Mouse (Mus musculus) T-helper 1 cell (primary cell): ENCODE measurements around the gene Plxnb2.

Source experiments
- in situ Hi-C: fragments of 300-600 bp; cut with MboI, MseI; formaldehyde crosslinking; loops from one replicate; pipeline ENCODE4 v1.15.1; 2025; ENCODE audit warnings: high pct_unique_total_duplicates

Plxnb2 gene

GRCm38 (mm10) chr15:89179630-89179964 lies 991 bp downstream of the Plxnb2 start:
- in situ Hi-C loops, result no loop called here

- in situ Hi-C loops, result no loop called here
Observed at GRCm38 (mm10) chr15:89178954-89179629, 1.5 kb downstream of the Plxnb2 start.

- in situ Hi-C loops, result no loop called here
Observed at GRCm38 (mm10) chr15:89178260-89178860, 2.2 kb downstream of the Plxnb2 start.

- in situ Hi-C loops, result no loop called here
Observed at GRCm38 (mm10) chr15:89177576-89178259, 2.9 kb downstream of the Plxnb2 start.

DNA sequence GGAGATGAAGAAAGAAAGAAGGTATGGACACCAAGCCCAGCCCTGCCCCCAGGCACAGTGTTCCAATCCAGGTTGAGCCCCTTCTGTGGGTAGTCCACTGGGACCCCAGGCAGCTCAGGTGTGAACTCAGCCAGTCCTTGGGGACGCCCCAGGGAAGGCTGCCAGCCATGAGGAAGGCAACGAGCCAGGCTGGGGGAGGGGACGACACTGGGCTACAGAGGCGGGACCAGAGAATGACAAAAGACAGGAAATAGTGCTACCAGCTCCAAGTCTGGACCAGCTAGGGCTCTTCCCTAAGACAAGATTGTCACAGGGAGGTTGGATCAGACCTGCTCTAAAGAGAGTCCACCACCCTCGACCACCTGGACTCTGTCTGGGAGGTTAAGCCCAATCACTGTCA lies 3.5 kb downstream of the Plxnb2 start:
- in situ Hi-C loops, result no loop called here

- in situ Hi-C loops, result no loop called here
Observed at GRCm38 (mm10) chr15:89175411-89176155, 5.0 kb downstream of the Plxnb2 start.

GRCm38 (mm10) chr15:89174889-89175339 lies 5.7 kb downstream of the Plxnb2 start:
- in situ Hi-C loops, result no loop called here

- in situ Hi-C loops, result no loop called here
Observed at GRCm38 (mm10) chr15:89173906-89174214, 6.7 kb downstream of the Plxnb2 start.

DNA sequence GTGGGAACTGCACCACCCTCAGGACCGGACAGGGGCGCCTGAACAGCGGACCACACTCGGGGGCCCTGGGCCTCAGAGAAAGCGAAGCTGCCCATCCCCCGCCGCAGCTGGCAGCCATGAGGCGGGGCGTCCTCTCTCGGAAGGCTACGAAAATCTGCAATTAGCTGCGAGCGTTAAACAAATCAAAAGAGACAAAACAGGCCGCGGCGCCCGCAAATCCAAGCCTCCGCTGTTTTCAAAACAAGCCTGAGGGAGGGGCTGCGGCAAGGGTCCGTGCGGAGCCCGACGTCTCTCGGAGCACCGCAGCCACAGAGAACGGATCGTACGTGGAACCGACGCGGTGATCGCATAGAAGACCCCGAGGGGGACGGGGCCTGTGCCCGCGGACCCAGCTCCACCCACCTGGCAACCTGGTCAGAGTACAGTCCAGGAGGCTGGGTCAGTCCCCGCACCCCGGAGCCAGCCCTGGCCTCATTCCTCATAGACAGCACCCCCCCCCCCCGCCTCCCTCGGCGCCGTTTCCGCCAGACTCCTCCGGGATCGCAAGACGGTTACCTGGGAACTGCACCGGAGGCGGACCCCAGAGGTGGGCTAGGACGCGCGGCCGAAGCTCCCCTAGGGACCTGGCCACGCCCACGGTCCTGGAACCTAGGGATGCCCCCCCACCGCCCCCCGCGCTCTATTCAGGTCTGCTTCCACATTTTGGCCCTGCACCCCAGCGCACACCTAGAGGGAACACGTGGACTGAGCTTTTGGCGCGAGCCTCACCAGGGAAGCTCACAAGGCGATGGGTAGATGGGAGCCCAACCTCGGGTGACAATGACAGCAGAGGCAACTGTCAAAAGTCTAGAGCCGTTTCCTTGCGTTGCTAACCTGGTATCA lies 7.3 kb downstream of the Plxnb2 start:
- in situ Hi-C loops, result no loop called here

- in situ Hi-C loops, result no loop called here
Observed at GRCm38 (mm10) chr15:89172276-89172935, 8.2 kb downstream of the Plxnb2 start.

DNA sequence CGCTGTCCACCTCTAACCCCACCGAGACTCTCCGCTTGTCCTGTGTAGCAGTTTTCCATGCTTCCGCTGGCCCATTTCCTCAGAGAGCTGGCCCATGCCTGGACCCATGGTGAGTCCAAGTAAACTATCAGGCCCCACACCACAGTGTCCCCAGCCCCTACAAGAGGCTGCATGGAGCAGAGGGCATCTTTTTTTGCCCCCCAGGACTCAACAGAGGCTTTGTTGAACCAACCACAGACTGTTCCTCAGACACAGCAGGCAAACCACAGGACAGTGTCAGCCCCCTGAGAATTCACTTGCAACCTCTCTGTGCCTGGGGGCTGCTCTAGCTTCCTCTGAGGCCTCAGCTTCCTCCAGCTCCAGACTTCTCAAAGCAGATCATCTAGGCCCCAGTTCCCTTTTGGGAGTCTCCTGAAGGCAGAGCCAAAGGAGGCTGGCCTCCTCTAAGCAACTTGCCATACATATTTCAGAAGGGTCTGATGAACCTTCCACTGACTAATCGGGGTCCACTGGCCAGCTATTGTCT lies 9.0 kb downstream of the Plxnb2 start:
- in situ Hi-C loops, result no loop called here

DNA sequence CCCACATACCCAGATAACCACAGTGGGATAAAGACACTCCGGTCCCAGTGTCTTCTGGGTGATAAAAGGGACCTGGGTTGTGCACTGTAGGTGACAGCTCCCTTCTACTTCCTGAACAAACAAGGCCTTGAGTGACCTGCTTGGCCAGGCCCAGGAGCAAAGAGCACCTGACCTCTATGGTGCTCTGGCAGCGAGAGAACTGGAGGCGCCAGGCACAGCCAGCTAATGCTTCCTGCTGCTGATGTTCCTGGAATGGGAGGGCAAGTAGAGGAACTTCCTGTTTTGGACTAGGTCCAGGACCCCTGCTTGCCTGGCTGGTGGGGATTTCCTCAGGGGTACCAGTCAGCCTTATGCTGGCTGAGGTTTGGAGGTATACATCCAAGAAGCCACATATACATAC lies 10.5 kb downstream of the Plxnb2 start:
- in situ Hi-C loops, result no loop called here

- in situ Hi-C loops, result no loop called here
Observed at GRCm38 (mm10) chr15:89169431-89169830, 11.2 kb downstream of the Plxnb2 start.

DNA sequence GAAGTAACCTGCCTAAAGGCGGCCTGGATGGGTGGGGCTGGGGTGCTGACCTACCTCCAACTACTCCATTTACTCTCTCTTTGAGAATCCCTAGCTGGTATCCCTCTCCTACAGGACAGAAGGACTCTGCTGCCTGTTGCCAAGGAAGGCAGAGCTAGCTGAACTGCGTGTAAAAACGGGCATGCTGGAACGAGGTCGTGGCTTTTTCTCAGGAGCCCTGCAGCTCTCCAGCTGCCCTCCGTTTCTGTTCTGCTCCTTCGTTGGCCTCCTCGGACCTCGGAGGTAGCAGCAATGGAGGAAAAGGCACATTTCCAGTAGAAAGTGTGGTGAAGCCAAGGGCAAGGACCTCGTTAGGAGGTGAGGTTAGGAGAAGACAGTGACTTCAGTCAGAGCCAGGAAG lies 11.7 kb downstream of the Plxnb2 start:
- in situ Hi-C loops, result no loop called here

DNA sequence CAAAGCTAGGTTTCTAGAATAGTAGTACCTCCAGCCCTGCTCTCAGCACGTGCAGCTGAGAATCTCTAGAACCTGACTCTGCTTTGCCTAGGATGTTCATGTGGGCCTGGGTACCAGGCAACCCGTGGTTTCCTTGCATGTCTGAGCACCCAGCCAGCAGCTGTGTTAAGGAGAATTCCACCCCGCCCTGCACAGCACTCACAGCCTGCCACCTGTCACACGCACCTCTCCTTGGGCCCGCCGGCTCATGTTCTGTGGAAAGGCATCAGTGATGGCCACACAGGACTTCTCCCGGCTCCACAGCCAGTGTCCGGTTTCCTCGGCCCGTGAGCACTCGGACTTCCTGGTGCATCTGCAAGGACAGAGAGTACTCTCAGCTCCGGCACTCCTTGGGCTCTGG lies 15.1 kb downstream of the Plxnb2 start:
- in situ Hi-C loops, result no loop called here

DNA sequence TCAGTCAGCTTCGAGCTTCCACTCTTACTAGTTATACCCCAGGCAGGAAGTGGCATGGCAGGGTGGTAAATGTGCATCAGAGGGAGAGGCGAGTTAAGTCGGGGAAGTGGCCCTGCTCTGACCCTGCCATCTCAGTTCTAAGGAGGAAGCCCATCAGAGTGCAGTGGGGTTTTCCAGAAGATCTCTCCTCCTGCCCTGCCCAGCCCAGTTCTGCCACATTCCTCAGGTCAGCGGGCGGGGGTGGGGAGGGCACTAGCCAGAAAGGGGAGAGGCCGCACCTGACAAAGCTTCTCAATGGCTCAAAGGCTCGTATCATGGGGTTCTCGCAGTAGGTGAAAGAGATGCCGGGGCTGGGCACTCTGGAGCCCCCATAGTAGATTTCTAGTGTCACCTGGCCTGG lies 19.2 kb downstream of the Plxnb2 start:
- in situ Hi-C loops, result no loop called here

DNA sequence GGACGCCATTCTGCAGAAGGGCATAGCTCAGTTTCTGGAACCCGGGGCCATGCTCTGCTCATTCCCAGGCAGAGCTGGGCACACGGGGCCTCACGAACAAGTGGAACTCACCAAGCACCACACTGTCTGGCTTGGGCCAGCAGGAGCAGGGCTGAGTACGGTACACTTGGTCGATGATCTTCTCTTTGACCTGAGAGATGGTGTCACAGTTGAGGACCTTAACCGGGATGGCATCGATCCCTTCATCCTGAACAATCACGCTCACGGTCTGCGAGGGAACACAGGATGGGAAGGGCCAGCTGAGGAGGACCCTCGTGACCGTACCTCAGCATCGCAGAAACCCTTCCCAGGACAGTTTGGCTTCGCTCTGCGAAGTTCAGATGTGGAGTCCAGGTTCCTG lies 22.1 kb downstream of the Plxnb2 start:
- in situ Hi-C loops, result no loop called here

GRCm38 (mm10) chr15:89157954-89158353 lies 22.6 kb downstream of the Plxnb2 start:
- in situ Hi-C loops, result no loop called here

- in situ Hi-C loops, result no loop called here
Observed at GRCm38 (mm10) chr15:89152312-89152711, 28.3 kb downstream of the Plxnb2 start.

GRCm38 (mm10) chr15:89150041-89150390 lies 30.6 kb downstream of the Plxnb2 start:
- in situ Hi-C loops, result no loop called here
